Mouse (Mus musculus) cerebellum, adult 8-10 months (tissue): ENCODE results near the gene Mtln.
A peak's percentile ranks its signal among the peaks of the same experiment; 100 is the strongest.

Experiments
- DNase-seq: peaks from one replicate; pipeline ENCODE4 v3.0.0; 2022

Mtln gene

DNA sequence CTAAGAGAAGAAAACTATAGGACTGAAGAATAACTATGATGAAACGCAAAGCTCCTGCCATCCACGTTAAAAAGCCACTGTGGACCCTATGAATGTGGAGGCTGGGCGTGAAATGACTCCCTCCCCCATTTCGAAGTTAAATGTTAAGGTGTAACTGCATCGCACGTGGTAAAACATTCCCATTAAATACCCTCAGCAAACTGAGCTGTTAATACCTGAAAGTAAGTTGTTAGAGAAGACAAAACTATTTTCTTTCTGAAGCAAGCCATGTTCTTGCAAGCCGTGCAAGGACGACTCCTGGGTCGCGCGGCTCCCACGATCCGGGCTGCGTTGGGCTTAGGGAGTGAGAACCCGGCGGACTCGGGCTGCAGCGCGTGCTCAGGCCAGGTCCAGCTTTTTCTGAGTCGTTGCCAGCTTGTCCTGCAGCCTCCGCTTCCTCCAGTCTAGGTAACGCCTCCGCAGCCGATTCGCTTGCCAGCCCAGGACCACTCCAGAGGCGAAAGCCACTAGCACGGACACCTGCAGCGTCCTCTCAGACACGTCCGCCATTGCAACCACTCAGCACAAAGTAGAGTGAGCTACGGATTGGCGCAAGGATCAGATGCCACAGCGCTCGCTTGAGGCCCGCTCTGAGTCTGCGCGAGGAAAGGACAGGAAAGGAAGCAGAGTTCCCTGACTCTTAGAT is at the start of gene Mtln:
Mtln (minus strand) TSS at position 570 of the 685 bp plus-strand sequence.
- peak; percentile 87 for DNase-seq

DNA sequence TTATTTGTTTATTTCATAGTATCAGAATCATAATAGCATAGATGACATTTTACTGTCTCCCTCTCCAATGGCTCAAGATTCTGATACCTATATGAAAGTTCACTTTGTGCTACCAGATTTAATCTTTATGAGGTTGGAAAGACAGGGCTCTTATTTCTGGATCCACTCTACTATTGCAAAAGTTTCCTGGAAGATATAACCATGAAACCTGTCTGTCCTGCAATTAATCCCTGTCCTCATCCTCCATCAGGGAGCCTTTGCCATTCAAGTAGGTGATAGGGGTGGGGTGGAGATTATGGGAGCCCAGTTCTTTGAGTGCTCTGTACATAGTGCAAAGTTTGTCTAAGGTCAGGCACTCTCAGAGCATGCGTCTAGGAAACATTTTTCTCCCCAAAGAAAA is 49.1 kb upstream of the Mtln start:
- DNase-seq, result no peak

DNA sequence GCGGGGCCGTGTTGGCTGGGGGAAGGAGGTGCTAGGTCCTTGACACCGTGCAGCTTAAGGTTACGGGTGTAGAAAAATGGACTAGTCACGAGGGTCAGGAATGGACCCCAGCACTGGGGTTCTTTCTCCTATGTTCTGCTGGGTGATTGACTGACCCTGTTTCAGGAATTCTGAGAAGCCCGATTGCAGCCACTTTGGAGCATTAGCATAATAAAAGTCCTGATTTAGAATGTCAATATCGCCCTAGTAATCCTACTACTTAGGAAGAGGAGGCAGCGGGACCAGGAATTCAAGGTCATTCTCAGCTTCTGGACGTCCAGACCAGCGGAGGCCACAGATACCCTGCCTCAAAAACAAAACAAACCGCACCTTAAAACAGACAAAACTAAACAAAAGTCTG is 47.1 kb upstream of the Mtln start:
- no peak for DNase-seq

DNA sequence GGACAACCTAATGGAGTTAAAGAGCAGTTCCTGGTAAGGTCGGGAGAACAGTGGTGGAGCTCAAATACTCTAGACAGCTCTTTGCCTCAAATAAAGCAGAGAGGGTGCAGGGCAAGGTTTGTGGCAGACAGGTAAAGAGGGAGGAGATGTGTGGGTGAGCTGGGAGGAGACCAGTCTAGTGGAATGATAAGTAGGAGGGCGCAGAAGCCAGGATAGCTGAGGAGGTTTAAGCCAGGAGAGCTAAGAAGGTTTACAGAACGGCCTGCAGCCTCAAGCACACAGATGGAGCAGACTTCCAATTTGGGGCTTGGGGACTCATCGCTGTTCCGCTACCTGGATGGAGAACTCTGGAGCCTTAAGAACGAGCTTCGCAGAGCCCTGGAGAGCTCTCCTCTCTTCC is 46.3 kb upstream of the Mtln start, which contains the start of gene Acoxl:
Acoxl (plus strand) TSS at position 301 of the 400 bp plus-strand sequence.
- no peak for DNase-seq

DNA sequence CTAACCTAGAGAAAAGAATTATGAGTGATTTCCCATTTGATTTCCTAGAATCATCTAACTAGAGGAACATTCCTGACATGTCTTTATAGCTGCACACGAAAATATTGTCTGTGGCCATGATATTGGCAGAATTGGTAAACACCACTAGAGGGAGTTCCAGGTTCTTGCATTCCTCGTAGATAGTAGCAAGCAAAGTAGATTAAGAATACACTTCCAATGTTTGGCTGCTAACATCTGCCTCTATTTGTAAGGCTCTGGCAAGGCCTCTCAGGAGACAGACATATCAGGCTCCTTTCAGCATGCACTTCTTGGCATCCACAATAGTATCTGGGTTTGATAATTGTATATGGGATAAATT is 40.5 kb upstream of the Mtln start:
- no peak for DNase-seq

DNA sequence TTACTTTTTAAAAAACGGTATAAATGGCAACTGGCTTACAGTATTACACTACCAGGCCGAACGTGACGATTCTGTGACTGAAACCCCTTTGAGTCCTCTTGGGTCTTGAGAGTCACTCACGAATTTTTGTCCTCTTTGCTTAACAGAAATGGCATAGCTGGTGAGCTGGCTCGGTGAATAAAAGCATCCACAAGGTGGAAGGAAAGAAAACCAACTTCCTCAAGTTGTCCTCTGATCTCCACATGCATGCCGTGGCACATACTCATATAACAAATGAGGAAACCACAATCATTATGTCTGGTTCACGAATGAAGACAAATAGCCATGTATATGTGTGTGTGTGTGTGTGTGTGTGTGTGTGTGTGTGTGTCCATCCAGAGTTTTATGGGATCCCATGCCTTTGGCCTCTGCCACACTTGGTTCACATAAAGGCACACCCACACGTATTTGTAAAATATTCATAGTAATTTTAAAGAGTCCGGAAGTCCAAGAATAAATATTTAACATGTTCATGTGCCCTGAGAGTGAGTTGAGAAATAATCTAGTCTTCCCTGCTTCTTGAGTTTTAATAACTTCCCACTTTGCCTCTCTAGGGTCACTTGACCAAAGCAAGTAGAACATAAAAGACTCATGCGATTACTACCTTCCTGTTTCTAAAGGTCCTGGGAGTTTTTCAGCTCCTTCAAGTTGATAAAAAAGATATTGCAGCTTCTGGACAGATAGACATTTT is 40.0 kb upstream of the Mtln start:
- DNase-seq, result no peak

DNA sequence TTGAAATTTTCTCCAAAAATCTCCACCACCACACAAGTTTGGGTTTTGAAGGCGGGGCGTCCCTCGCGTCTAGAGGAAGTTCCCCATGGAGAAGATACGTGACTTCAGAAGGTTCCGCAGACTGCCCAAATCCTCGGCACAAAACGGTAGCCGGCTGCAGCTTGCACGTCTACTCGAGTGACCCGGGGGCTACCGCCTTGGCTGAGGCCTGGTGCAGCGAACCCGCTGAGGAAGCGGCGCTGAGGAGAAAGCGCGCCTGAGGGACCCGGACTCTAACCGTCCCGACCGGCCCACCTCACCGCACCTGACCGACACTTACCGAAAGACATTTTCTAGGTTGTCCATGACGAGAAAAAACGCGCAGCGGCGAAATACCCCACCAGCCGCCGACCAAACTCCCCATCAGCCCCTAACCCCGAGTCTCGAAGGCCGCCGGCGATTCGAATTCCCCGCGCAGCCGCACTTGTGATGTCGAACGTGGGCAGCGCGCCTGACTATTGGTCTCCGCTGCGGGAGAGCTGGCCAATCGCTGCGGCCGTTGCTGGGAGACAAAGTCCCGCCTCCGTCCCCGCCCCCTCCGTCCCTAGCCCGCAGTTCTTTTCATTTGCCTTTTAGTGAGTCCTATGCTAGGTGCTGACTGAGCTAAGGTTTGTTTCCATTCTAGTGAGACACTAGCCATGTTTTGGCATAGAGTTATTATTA is 39.3 kb upstream of the Mtln start, which contains the start of gene Bub1:
Bub1 (minus strand) TSS at position 465 of the 702 bp plus-strand sequence.
- peak; percentile 90 for DNase-seq

DNA sequence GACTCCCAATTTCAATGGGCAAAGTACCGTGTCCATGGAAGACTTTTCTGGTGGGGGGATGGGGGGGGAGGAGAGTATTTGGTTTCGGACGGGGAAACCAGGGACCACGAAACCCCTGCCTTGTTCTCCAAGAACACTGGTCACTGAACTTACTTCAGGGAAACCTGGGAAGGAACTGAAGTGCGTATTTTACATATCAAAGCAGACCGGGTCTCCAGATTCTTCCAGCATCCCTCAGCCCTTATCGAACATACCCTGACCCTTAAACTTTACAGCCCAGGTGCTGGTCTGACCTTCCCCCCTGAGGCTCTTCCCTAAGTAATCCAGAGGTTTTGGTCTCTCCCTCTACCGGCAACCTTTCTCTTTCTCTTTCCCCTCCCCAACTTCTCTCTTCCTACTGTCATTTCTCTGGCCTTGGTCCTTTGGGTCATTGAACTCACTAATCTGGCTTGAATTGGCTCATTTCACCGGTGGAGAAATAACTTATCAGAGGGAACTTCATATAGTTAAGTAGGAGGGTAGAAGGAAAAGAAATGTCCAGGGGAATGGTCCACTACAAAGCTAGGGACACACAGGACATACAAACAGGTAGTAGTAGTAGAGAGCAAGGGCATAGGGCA is 2.5 kb downstream of the Mtln start:
- DNase-seq, result no peak

DNA sequence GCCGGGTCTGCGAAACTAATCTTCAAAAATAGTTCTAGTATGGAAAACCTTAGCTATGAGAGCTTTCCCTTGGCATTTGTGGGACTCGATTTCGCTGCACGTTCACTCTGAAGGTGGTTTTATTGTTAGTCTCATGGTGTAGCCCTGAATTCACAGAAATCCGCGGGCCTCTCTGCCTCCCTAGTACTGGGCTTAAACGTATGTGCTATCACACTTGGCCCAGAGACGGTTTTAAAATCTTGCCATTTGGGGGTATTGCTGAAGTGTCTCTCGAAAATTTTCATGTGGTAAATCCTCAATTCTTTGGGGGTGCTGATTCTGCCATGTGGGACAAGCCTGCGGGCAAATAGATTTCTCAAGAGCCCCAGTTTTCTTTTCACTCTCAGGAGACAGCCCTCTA is 3.1 kb downstream of the Mtln start:
- no peak for DNase-seq

DNA sequence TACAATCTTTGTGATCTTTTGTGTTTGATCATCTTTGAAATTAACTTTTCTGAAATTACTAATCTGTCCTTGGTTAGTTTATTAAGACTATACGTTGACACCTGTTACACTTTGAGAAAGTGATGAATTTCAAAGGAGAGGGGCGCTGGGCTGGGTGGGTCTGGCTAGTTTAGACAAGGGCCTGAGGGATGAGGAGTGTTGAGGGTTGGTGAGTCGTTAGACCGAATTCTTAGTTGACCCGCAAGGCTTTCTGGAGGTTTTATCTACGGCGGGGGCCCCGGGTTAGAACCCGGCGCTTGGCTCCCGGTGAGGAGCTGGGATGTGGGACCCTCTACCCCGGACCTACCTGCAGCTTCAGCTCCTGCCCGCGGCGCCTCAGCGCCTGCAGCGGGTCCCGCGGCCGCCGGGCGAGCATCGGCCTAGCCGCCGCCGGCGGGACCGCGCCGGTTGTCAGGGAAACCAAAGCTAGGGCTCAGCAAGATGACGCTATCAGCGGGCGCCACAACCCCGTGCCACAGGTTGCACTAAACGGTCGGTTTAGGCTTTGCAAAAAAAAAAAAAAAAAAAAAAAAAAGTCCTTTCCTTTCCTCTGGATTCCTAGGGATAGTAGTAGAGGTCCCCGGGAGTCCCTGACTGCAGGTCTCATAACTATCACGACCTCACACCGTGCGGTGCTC is 3.7 kb downstream of the Mtln start, which contains the start of gene Nphp1:
Nphp1 (minus strand) TSS at position 458 of the 677 bp plus-strand sequence.
- DNase-seq, result peak; percentile 74

DNA sequence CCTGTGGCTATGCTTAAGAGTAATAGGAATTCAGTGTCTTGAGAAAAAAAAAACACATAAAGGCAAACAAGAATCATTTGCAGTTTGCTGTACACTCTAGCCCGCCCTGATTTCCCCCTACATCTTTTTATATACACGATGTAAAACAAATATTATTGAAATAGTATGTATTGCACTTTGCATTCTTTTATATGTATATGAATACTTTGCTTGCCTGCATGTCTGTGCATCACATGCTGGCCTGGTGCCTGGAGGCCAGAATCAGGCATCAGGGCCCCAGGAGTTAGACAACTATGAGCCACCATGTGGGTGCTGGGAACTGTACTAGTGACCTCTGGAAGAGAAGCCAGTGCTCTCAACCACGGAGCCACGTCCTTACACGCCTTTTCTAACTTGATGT is 5.1 kb downstream of the Mtln start:
- DNase-seq, result no peak

DNA sequence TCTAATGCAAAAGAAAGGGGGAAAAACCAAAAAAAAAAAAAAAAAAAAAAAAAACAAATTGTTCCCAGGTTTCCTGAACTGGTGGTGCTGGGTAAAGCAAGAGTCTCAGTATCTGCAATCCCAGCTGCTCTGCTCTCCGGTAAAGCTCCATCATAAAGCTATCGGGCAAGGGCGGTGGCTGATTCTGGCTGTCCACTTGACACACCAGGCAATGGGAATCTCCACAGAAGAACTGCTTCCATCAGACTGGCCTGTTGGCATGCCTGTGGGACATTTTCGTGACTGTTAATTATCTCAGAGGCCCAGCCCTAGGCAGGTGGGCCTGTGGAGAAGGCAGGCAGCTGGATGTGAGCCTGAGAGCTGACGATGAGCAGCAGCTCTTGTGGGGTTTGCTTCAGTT is 13.8 kb downstream of the Mtln start:
- no peak for DNase-seq

DNA sequence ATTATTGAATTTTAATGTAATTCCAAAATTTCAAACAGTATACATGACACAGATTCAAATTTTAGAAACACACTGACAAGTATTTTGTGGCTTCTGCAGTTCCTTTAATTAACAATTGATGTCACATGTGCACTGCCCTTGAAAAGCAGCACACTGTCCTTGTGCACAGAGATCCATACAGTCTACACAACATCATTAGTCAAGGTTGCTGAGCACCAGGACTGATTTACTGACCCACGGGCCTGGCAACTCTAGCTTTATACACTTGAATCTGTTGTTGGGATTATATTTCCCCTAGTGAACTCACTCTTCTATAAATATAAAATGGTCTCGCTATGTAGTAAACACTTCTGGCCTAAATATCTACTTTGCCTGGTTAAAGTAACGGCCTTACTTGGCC is 17.3 kb downstream of the Mtln start:
- DNase-seq, result no peak

DNA sequence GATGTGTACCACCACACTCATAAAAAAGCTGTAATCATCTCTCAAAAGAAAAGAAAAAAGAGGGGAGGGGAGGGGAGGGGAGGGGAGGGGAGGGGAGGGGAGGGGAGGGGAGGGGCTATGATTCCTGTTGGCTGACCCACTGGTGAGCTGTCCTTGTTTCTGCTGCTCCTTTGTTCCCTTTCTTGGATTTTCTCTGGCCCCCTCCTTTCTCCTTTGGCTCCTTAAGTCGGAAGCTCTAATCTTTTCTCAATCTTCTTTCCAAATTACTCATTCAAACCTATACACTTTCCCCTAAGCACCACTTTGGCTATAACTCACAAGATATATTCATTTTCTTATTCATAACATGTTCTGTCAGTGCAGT is 17.7 kb downstream of the Mtln start:
- DNase-seq, result no peak

DNA sequence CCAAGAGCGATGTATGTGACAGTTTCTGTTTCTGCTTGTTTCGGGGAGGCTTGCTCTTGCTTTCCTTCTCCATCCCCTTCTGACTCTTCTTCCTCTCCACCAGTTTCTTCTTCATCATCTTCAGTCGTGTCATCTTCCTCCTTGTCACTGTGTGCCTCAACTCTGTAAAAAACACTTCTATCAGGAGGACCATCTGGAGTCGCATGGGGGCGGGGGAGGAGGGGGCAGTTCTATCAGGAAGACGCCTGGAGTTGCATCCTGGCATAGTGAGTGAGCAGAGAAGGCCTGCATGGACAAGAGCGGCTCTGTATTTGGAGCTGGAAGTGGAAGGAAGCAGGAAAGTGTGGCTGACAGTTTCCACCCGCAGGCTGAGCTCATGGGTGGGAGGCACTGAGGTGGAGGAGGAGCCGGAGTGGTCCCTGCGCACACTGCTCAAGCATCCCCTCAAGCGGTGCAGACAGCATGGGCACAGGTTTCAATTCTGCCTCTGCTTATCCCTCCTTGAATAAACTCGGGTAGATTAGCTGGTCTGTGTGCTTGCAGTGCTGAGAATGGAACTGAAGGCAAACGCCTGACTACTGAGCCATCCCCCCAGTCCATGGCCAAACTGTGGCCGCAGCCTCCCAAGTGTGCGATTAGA is 18.2 kb downstream of the Mtln start:
- DNase-seq, result no peak

DNA sequence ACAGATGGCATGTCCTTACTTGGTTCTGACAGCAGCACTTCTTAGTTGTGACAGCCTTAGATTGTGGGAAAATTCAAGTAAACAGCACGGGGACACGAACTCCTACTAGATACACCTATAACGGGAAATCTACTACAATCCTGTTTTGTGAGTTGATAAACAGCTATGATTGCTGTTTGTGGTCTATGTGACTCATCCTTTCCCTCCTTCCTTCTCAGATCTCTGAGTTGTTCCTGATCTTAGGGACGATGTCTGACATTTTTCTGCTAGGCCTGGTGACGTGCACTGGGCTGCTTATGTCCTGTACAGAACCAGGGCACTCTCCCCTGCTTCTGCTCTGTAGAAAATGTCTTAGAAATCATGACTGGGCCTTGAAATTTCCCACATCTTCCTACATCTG is 30.7 kb downstream of the Mtln start:
- no peak for DNase-seq

DNA sequence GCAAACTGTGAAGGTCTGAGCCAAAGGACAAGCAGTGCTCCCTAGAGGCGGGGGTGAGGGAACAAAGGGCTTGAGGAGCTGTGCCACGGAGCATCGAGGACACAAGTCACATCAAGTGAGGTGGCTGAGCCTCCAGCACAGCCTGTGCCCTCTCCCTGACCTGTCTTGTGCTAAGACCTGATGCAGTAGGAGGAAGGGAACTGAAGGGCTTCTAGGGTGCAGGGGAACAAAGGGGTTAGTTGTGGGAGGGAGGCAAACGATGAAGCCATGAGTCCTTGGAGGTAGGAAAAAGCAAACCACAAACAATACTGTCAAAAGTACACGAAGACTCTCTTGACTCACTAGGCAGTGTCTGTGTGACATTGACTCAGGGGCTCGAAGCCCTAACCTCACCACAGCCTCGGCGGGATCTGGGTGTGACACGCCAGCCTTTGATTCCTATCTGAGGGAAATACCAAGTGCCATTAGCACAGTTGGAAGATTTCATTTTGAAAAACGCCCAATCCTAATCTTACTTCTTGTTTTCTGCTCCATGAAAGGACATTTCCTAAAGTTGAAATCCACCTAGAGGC is 31.8 kb downstream of the Mtln start:
- no peak for DNase-seq

DNA sequence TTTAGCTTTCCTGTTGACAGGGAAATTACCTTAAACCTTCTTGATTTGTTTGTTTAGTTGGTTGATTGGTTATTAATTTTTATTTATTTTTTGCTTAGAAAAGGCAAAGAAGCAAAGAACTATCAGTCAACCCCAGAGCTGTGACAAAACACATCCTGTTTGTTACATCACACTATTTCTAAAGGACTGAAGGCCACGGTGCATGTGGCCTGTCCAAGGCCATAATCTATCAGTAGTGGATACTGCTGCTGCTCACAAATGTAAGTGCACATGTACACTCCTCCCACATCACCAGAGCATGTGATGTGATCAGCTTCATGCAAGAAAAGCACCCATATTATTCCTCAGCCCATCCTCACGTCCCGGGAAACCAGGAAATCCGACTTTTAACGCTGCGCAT is 32.3 kb downstream of the Mtln start:
- DNase-seq, result no peak

DNA sequence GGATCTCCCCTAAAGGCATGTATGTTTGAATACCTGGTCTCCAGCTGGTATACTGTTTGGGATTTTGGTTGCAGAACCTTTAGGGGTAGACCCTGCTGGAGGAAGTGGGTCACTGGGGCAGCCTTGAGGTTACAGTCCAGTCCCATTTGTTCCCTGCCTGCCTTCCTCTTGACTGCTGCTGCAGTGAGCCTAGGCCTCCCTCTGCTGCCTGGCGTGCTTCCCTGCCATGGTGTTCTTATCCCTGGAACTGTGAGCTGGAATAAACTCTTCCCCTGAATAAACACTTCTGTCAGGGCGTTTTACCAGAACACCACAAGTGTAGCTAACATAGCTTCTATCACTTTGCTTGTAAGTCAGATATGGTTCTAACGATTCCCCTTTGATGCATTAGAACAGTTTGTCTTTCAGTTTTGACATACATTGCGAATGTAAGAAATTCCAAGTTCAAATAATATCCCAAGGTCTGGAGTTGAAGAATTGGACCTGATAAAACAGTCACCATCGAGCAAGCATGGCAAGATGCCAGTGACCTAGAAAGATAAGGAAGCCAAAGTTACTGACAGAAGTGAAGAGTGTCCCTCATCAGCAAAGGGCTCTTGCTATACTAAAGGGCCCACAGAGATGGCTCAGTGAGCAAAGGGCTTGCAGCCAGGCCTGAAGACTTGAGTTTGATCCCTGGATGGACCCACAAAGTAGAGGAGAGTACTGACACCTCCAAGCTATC is 33.0 kb downstream of the Mtln start:
- DNase-seq, result no peak

DNA sequence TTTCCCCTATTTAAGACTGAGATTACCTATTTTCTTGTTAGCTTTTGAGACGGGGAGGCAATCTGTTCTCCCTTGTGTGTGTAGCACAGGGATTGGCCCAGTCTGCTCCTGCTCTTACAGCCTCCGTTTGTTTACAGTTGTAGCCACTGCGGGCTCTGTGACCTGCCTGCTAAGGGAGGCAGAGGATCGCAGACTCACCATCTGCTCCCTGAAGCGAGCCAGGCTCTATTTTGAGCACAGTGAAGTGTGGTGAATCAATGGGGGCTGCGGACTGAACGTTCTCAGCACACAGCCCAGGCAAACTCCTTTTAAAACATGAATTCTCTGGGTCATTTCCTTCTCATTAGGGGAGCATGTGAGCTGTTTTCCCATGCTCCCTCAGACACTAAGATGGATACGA is 35.1 kb downstream of the Mtln start:
- DNase-seq, result peak; percentile 80

DNA sequence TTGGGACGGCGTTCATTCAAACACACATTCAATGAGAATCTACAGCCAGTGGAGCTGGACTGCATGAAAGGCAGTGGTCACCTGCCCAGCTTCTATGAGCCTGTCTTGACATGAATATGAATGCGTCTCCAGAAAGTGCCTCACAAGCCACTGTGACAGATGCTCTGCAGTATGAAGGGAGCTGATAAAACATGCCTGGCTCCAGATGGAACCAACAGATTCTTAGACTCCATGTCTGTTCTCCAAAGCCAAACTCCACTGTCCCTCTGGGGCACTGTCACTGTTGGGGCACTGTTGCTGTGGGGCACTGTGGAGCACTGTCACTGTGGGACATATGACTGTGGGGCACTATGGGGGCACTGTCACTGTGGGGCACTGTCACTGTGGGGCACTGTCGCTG is 38.2 kb downstream of the Mtln start:
- DNase-seq, result no peak
